Mouse (Mus musculus): ENCODE data around the gene Hook1.

The Hook1 gene

DNA sequence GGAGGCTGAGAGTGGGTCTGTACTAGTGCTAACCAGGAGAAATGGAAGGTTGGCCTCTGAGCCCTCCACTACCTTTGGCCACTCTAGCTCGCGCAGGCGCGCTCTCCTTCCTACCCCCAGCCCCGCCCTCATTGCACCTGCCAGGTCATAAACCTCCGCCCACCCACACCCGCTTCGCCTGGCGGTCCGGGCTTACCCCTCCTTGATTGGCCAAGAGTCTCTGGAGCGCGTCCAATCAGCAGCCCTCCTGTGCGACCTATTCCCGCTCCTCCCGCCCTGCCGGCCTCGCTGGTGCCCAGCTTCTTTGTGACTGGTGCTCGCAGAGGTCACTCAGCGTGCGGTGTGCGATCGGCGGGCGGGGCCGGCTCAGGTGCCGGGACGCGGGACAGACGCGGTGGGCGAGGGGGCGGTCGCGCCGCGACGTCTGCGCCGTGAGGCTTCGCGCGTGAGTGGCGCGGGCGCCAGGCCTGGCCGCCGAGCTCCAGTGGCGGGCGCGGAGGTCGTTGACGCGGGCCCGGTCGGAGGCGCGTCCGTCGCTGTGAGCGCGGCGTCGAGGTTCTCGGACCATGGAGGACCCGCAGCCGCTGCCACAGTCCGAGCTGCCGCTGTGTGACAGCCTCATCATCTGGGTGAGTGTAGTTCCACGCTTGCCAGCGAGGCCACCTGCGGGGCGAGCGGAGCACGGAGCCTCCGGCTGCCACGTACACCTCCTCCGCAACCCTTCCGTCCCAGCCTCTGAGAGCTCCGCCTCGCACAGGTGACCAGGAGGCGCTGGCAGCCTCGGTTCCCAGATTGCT is at the start of gene Hook1:
TSS of gene Hook1 (plus strand) at position 313 of the 797 bp plus-strand sequence.
- ChIA-PET POLR2A (interaction anchor here (0.6 to 1.6 kb wide), 9 partner anchors 15 to 1499 kb away, joined by 3 to 21 read pairs (median 3); partner anchors contain the start of gene Jun (in 2 of the 4)), CTCF (interaction anchor here in 2 of 4 experiments (0.6 to 1.6 kb wide), 3 partner anchors 43 to 814 kb away, joined by 3 to 4 read pairs (median 3); no protein-coding TSS in a partner anchor)

- ChIA-PET POLR2A (interaction anchor here in 1 of 4 experiments (1.0 kb wide), 1 partner anchor 865 kb away, joined by 3 read pairs; the partner anchor contains the start of gene Jun), CTCF (no interaction called here)
Measured at GRCm38 (mm10) chr4:95917703-95918102, 49.3 kb upstream of the Hook1 start.

DNA sequence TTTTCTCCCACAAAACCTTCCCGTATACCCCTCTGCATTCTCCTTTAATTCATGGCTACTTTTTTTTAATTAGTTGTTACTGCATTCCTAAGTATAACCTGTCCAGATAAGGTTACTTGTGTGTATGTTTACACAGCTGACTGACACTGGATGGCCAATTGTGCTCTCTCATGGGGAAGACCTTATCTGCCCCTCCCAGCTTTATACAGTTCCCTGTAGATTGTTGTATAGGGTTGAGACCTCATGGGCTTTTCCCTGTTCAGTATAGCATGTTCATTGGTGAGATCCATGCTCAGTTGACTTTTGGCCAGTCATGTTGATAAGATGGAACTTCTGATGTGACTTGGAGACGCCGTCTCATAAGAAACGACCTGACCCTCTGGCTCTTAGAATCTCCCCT is 46.6 kb upstream of the Hook1 start:
- ChIA-PET POLR2A (no interaction called here), CTCF (no interaction called here)

- ChIA-PET CTCF (interaction anchor here (0.5 to 1.3 kb wide), 10 partner anchors 42 to 916 kb away, joined by 3 to 4 read pairs (median 3); partner anchors contain the start of gene Hook1 (in 2 of the 4)), POLR2A (no interaction called here)
Measured at GRCm38 (mm10) chr4:95924210-95925184, 42.5 kb upstream of the Hook1 start.

DNA sequence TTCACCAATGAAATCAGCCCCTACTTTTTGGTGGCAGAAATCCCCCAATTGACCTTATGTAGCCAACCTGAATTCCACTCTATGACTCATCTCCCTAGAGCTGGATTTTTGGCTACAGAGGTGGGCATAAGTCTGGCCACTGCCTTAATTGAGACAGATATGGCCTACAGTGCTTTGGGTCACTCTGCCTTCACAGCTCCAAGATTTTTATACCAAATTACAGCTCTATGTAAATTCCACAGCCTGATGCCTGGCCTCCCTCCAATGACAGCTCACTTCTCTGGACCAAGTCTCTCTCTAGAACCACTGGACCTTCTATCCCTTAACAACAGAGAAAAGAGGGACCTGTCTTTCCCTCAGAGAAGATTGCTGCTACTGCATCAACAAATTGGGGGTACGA is 38.2 kb upstream of the Hook1 start:
- CTCF ChIA-PET, result no interaction called here
- POLR2A ChIA-PET, result interaction anchor here in 2 of 4 experiments (1.4 kb wide), 2 partner anchors 85 to 877 kb away, joined by 3 to 4 read pairs; partner anchors contain the start of gene Jun (in 1 of the 2)

- CTCF ChIA-PET, result no interaction called here
- POLR2A ChIA-PET, result interaction anchor here in 2 of 4 experiments (1.4 kb wide), 2 partner anchors 86 to 878 kb away, joined by 3 to 4 read pairs; partner anchors contain the start of gene Jun (in 1 of the 2)
Measured at GRCm38 (mm10) chr4:95929936-95930335, 37.1 kb upstream of the Hook1 start.

DNA sequence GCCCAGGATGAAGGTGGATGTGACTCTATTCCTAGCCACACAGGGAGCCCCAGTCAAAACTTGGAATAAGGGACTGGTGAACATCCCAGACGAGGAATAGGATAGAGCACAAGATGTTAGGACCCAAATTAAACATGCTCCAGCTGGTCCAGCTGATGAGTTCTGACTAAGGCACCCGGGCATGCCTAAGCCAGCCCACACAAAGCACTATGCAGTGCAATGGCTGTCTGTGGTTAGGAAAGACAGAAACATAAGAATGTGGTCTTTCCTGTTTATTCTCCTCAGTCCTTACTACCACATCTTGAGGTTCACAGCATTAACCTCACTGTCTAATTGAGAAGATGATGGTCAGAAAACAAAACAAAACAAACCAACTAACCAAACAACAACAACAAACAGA is 35.7 kb upstream of the Hook1 start:
- ChIA-PET CTCF (no interaction called here), POLR2A (no interaction called here)

DNA sequence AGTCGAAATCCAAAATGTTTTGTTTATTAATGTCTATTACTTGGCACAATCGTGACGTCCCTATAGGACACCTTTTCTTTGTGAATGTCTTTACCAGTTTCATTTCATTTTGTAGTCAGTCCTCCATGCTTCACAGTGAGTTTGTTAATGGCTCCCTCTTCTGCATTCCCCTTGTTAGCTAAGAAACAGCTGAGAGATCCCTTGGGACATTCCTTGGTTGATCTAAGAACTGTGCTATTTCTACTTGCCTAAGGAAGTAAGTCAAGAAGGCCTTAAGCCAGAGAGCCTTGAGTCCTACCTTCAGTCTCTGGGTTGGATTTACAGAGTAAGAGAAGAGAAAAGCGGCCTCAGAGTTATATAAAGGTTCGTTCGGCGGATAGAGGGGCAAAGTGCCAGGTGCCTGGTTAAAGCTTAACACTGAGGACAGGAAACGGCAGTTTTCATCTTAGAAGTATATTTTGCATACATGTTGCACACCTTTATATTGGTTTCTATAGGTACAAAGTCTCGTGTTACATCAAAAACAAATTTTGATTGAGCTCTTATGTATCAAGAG is 33.2 kb upstream of the Hook1 start:
- POLR2A ChIA-PET, result no interaction called here
- CTCF ChIA-PET, result no interaction called here

DNA sequence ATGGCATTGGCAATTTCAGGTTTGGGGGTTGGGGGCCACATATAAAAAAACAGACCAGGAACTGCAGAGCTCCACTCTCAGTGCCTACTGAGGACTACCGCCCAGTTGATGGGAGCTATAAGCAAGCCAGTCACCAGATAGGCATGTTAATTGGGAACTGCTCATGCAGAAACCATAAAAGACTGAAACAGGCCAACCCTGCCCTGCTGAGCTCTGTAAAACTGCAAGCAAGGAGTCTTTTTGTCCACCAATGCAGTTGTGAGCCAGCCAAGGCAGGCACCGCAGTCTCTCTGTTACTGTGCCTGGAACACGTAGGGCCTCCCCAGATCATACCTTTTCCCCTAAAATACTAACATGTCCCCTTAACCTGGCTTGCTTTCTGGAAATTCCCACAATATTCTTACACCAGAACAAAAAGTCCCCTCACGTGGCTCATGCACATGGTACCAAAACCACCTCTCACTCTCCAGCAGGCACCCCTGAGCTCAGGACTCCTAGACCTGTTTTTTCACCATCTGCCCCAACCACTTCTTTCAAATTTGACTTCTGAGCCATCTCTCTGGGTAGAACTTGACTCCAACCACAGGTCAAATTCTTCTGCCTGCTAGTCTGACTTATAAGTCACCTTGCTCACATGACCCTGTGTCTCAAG is 32.5 kb upstream of the Hook1 start:
- ChIA-PET POLR2A (interaction anchor here in 1 of 4 experiments (1.0 kb wide), 1 partner anchor 881 kb away, joined by 3 read pairs; no protein-coding TSS in a partner anchor), CTCF (no interaction called here)

- ChIA-PET POLR2A (no interaction called here), CTCF (no interaction called here)
Measured at GRCm38 (mm10) chr4:95938701-95939100, 28.3 kb upstream of the Hook1 start.

DNA sequence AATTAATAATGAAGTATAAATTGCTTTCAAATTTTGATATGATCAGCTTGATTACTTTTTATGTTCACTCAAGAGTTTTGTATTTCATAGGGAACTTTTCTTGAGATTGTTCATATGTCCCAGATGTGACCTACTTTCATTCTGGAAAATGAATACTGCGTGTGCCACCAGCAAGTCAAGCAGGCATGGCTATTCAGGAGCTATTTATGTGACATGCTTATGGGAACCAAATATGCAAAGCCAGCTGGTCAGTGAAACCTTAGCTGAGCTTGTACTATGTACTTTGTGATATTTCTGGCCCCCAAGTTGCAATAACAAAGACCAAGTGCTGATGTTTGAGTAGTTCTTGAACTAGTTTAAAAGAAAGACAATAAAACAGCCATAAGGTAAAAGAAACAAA is 19.1 kb upstream of the Hook1 start:
- POLR2A ChIA-PET, result no interaction called here

DNA sequence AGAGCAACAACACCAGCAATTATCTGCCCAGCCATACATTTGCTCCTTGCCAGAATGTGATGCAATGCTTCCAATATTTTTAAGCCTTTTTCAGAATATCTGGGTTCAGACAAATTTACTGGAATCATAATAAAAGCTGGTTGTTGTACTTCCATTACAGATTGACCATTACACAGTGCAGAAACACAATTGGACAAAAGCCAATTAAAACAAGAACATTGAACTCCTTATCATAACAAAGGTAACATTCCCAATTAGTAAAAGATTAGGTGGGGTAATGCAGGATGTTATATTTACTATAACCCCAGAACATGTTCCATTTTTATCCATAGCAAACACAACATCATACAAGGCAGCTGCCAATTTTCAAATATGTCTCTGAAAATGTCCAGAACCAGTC is 13.7 kb upstream of the Hook1 start:
- CTCF ChIA-PET, result no interaction called here
- POLR2A ChIA-PET, result interaction anchor here in 1 of 4 experiments (0.7 kb wide), 1 partner anchor 105 kb away, joined by 5 read pairs; no protein-coding TSS in a partner anchor

More for the DNA sequence above, 19.1 kb upstream of the Hook1 start:
- CTCF ChIA-PET, result no interaction called here

- ChIA-PET CTCF (interaction anchor here in 1 of 4 experiments (0.7 kb wide), 1 partner anchor 27 kb away, joined by 4 read pairs; no protein-coding TSS in a partner anchor), POLR2A (interaction anchor here in 3 of 4 experiments (0.6 to 1.8 kb wide), 8 partner anchors 11 to 930 kb away, joined by 3 to 8 read pairs (median 4); partner anchors contain the start of genes Hook1 (in 3 of the 3), Cyp2j13 (in 1 of the 3) and Jun (in 1 of the 3))
Measured at GRCm38 (mm10) chr4:95982221-95982620, 15.2 kb downstream of the Hook1 start.

DNA sequence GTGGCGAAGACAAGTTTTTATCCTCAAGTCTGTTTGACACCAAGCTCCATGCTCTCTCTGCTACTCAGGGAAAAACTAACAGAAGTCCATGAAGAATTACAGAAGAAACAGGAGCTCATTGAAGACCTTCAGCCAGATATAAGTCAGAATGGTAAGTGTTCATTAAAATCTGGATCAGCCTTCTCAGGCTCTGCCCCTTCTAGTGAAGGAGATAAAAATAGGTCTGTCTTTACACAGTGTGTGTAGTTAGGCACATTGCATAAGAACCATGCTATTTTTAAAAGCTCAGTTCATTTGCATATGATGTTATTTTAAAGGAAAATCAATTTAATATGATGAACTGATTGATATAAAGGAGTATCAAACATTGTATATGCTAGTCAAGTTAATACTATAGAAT is 49.8 kb downstream of the Hook1 start:
- CTCF ChIA-PET, result no interaction called here
- POLR2A ChIA-PET, result no interaction called here

GRCm38 (mm10) chr4:96022803-96023202 is 55.8 kb downstream of the Hook1 start:
- CTCF ChIA-PET, result interaction anchor here in 2 of 4 experiments (0.9 to 1.2 kb wide), 2 partner anchors 59 to 99 kb away, joined by 3 read pairs; no protein-coding TSS in a partner anchor

GRCm38 (mm10) chr4:96028412-96028811 is 61.4 kb downstream of the Hook1 start:
- ChIA-PET POLR2A (no interaction called here), CTCF (no interaction called here)

More at GRCm38 (mm10) chr4:96022803-96023202, 55.8 kb downstream of the Hook1 start:
- POLR2A ChIA-PET, result interaction anchor here in 1 of 4 experiments (0.6 kb wide), 1 partner anchor 54 kb away, joined by 4 read pairs; the partner anchor contains the start of gene Cyp2j13

GRCm38 (mm10) chr4:96060106-96060505 is 93.1 kb downstream of the Hook1 start:
- ChIA-PET CTCF (no interaction called here), POLR2A (no interaction called here)

DNA sequence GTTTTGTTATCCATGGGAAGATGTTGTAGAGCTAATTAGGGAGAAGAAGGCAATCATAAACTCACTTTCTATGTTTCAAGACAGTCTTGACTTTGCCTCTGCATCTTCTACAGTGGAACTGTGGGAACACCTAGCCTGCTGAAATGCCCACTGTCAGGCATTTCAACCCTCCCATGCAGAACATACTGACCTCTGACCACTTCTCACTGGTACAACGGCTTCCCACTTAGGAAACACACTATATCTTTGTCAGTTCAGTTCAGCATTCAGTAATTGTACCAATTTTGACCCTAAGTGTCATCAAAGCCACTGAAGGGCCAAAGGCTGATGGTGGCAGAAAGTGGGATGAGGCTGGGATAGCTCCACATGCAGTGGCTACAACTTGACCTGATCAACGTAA is 95.0 kb downstream of the Hook1 start:
- POLR2A ChIA-PET, result no interaction called here
- CTCF ChIA-PET, result no interaction called here
